Mouse (Mus musculus) embryonic fibroblast, embryonic 13.5 days (primary cell): ENCODE results near the gene Rnf217.

Experiments used
- CTCF ChIP-seq: IDR thresholded peaks from 2 replicates; pipeline ENCODE4 v1.5.1; 2011; ENCODE audit warnings: mild to moderate bottlenecking, control low read depth, low read length, moderate library complexity, borderline replicate concordance; ENCODE audit not compliant: insufficient read depth
- POLR2A ChIP-seq: IDR thresholded peaks from 2 replicates; pipeline ENCODE4 v1.6.1; 2011; ENCODE audit warnings: low read depth, mild to moderate bottlenecking, control low read depth, low read length, moderate library complexity

- TF ChIP-seq CTCF = no peak
- no peak for TF ChIP-seq POLR2A
Measured at GRCm38 (mm10) chr10:31538243-31538642, 70.7 kb downstream of the Rnf217 start.
